Mouse (Mus musculus) limb, embryonic 14.5 days (tissue): Measurements from ENCODE around the gene Chst14. TPM values are rescaled to one million over a fixed set of nuclear protein-coding genes. Genes with fewer than 3 reads are reported as not detected.

Experiments used
- ATAC-seq: fragments of 200-750 bp; cut with Nextera tagmentation; 2 replicates; pipeline ENCODE4 v1.8.0; 2017; ENCODE audit warnings: low read depth, moderate number of reproducible peaks, moderate TSS enrichment; ENCODE audit not compliant: low FRiP score
- DNase-seq: peaks from one replicate; pipeline ENCODE4 v3.0.0-alpha.2; 2015; ENCODE audit warnings: low spot score
- H3K27ac ChIP-seq: fragments of 300-500 bp; sonication (generic); replicated peaks from 2 replicates; pipeline ENCODE4 v1.5.1; 2014; ENCODE audit warnings: low read depth, mild to moderate bottlenecking, low read length, moderate library complexity, mixed read lengths
- H3K27me3 ChIP-seq: fragments of 300-500 bp; sonication (generic); 2 replicates; pipeline ENCODE4 v1.6.1; 2014; ENCODE audit warnings: low read length, mixed read lengths; ENCODE audit not compliant: control insufficient read depth, insufficient read depth
- H3K36me3 ChIP-seq: fragments of 300-500 bp; sonication (generic); 2 replicates; pipeline ENCODE4 v1.6.1; 2014; ENCODE audit warnings: mild to moderate bottlenecking, low read length, moderate library complexity, mixed read lengths; ENCODE audit not compliant: control insufficient read depth, insufficient read depth
- H3K4me1 ChIP-seq: fragments of 300-500 bp; sonication (generic); 2 replicates; pipeline ENCODE4 v1.6.1; 2014; ENCODE audit warnings: antibody characterized with exemption, low read length, mixed read lengths; ENCODE audit not compliant: control insufficient read depth, insufficient read depth
- H3K4me2 ChIP-seq: fragments of 300-500 bp; sonication (generic); replicated peaks from 2 replicates; pipeline ENCODE4 v1.6.1; 2014; ENCODE audit warnings: low read depth, mild to moderate bottlenecking, low read length, moderate library complexity; ENCODE audit not compliant: severe bottlenecking
- H3K4me3 ChIP-seq: fragments of 300-500 bp; sonication (generic); replicated peaks from 2 replicates; pipeline ENCODE4 v1.5.1; 2014; ENCODE audit warnings: low read length
- H3K9ac ChIP-seq: fragments of 300-500 bp; sonication (generic); 2 replicates; pipeline ENCODE4 v1.6.1; 2014; ENCODE audit warnings: mild to moderate bottlenecking, low read depth, low read length, moderate library complexity; ENCODE audit not compliant: severe bottlenecking
- H3K9me3 ChIP-seq: fragments of 300-500 bp; sonication (generic); 2 replicates; pipeline ENCODE4 v1.6.1; 2016; ENCODE audit warnings: low read length; ENCODE audit not compliant: control insufficient read depth
- POLR2A ChIP-seq: fragments of 200-500 bp; IDR thresholded peaks from 2 replicates; pipeline ENCODE4 v1.8.0; 2012; ENCODE audit warnings: inconsistent platforms, mild to moderate bottlenecking, moderate library complexity, borderline replicate concordance; ENCODE audit not compliant: insufficient read depth, insufficient read length; ENCODE audit errors: extremely low read depth
- WGBS: fragments of 180-500 bp; shearing (Covaris S2); extraction: QIAGEN DNeasy Blood & Tissue Kit; methylation state at CpG from one replicate; pipeline ENCODE4 v1.1.7; 2014; 5-methylcytosine and 5-hydroxymethylcytosine counted together
- polyA plus RNA-seq, 2 experiments: library from polyadenylated mRNA; depleted of rRNA in 1 of 2; stranded (reverse) in 1 of 2; unstranded in 1 of 2; fragments of >200 nt; fragmentation: Nextera tagmentation in 1 of 2; extraction: Ambion mirVana in 1 of 2; gene quantifications; 2 replicates each; pipeline versions ENCODE4 v1.2.1 to v1.2.3; 2012 to 2014

Gene Chst14
- polyA plus RNA-seq, 2 experiments: 56.6 to 59.5 TPM

GRCm38 (mm10) chr2:118926998-118927739 lies 873 bp downstream of the Chst14 start:
- H3K9ac ChIP-seq: peak overlapping the region; percentile 84
- H3K4me2 ChIP-seq: peak overlapping the region; percentile 93
- no peaks in the 10 kb centered on the region for H3K9me3 ChIP-seq
- H3K27ac ChIP-seq: peak overlapping the region; percentile 58
- DNase-seq (no peak), ATAC-seq (no peak)
- H3K27me3 ChIP-seq: no peaks in the 10 kb centered on the region
- 22% methylated on average over 31 of the region's 31 CpGs for WGBS
- no peak for TF ChIP-seq POLR2A
- peaks cover 12% of the 10 kb centered on the region for H3K36me3 ChIP-seq
- H3K4me1 ChIP-seq: peaks cover 12% of the 10 kb centered on the region
- H3K4me3 ChIP-seq: peak overlapping the region; percentile 87

- H3K9me3 ChIP-seq: no peaks in the 10 kb centered on the region
- no peak overlapping the region for H3K27ac ChIP-seq
Measured at GRCm38 (mm10) chr2:118941341-118941740, 15.0 kb downstream of the Chst14 start.

GRCm38 (mm10) chr2:118943232-118943631 lies 16.9 kb downstream of the Chst14 start:
- Histone ChIP-seq H3K4me3 (no peak overlapping the region), H3K4me2 (no peak overlapping the region), H3K27ac (no peak overlapping the region), H3K4me1 (0 out of 2 replicates have a peak, but pooled peaks cover 3% of the 10 kb centered on the region), H3K9me3 (no peaks in the 10 kb centered on the region), H3K27me3 (no peaks in the 10 kb centered on the region), H3K36me3 (no peaks in the 10 kb centered on the region), H3K9ac (no peak overlapping the region)
- DNase-seq (no peak), ATAC-seq (no peak)
- TF ChIP-seq POLR2A: no peak
- WGBS: 86% methylated on average over 6 of the region's 6 CpGs

More at GRCm38 (mm10) chr2:118941341-118941740, 15.0 kb downstream of the Chst14 start:
- Histone ChIP-seq H3K9ac (no peak overlapping the region), H3K4me2 (no peak overlapping the region), H3K4me1 (0 out of 2 replicates have a peak, but pooled peaks cover 3% of the 10 kb centered on the region), H3K27me3 (no peaks in the 10 kb centered on the region), H3K36me3 (no peaks in the 10 kb centered on the region), H3K4me3 (no peak overlapping the region)
- TF ChIP-seq POLR2A: no peak
- no peak for ATAC-seq
- 76% methylated on average over 7 of the region's 7 CpGs for WGBS
- DNase-seq: no peak

- H3K4me1 ChIP-seq: 0 out of 2 replicates have a peak, but pooled peaks cover 3% of the 10 kb centered on the region
- DNase-seq (no peak), ATAC-seq (no peak)
- no peak overlapping the region for H3K27ac ChIP-seq
- H3K4me3 ChIP-seq: no peak overlapping the region
- no peaks in the 10 kb centered on the region for H3K9me3 ChIP-seq
- H3K9ac ChIP-seq: no peak overlapping the region
- 79% methylated on average over 4 of the region's 4 CpGs for WGBS
- TF ChIP-seq POLR2A: no peak
- H3K4me2 ChIP-seq: no peak overlapping the region
- H3K27me3 ChIP-seq: no peaks in the 10 kb centered on the region
- no peaks in the 10 kb centered on the region for H3K36me3 ChIP-seq
Measured at GRCm38 (mm10) chr2:118948818-118949217, 22.5 kb downstream of the Chst14 start.

- no peak overlapping the region for H3K4me3 ChIP-seq
- DNase-seq: no peak
- H3K9me3 ChIP-seq: no peaks in the 10 kb centered on the region
- 0 out of 2 replicates have a peak, but pooled peaks cover 3% of the 10 kb centered on the region for H3K4me1 ChIP-seq
- H3K27ac ChIP-seq: no peak overlapping the region
- H3K36me3 ChIP-seq: no peaks in the 10 kb centered on the region
- no peak for ATAC-seq
- no peak overlapping the region for H3K9ac ChIP-seq
- TF ChIP-seq POLR2A: no peak
- H3K4me2 ChIP-seq: no peak overlapping the region
- WGBS: 57% methylated on average over 3 of the region's 3 CpGs
- no peaks in the 10 kb centered on the region for H3K27me3 ChIP-seq
Measured at GRCm38 (mm10) chr2:118949699-118950098, 23.4 kb downstream of the Chst14 start.
